Mouse (Mus musculus) midbrain, embryonic 10.5 days (tissue): ENCODE results near the gene Scn8a. TPM values are rescaled to one million over a fixed set of nuclear protein-coding genes. Genes with fewer than 3 reads are reported as not detected.

ENCODE experiments used
- DNase-seq: peaks from one replicate; pipeline ENCODE4 v3.0.0-alpha.2; 2017; ENCODE audit warnings: low spot score
- H3K27ac ChIP-seq: fragments of 300-500 bp; sonication (generic); replicated peaks from 2 replicates; pipeline ENCODE4 v1.5.1; 2016; ENCODE audit warnings: mild to moderate bottlenecking
- H3K27me3 ChIP-seq: fragments of 300-500 bp; sonication (generic); 2 replicates; pipeline ENCODE4 v1.6.1; 2016; ENCODE audit warnings: low read depth, mild to moderate bottlenecking; ENCODE audit not compliant: poor library complexity, severe bottlenecking
- H3K36me3 ChIP-seq: fragments of 300-500 bp; sonication (generic); 2 replicates; pipeline ENCODE4 v1.6.1; 2016; ENCODE audit warnings: mild to moderate bottlenecking, moderate library complexity
- H3K4me1 ChIP-seq: fragments of 300-500 bp; sonication (generic); 2 replicates; pipeline ENCODE4 v1.6.1; 2016
- H3K4me3 ChIP-seq: fragments of 300-500 bp; sonication (generic); 2 replicates; pipeline ENCODE4 v1.5.1; 2016; ENCODE audit warnings: mild to moderate bottlenecking, moderate library complexity
- H3K9me3 ChIP-seq: fragments of 300-500 bp; sonication (generic); replicated peaks from 2 replicates; pipeline ENCODE4 v1.6.1; 2016; ENCODE audit warnings: mild to moderate bottlenecking
- WGBS: fragments of 180-500 bp; shearing (Covaris S2); methylation state at CpG from one replicate; pipeline ENCODE4 v1.1.7; 2016; 5-methylcytosine and 5-hydroxymethylcytosine counted together
- polyA plus RNA-seq: library from polyadenylated mRNA; unstranded; fragments of >200 nt; fragmentation: Nextera tagmentation; extraction: Ambion mirVana; gene quantifications from 2 replicates; pipeline ENCODE4 v1.2.1, GENCODE M21; 2016

The Scn8a gene
- polyA plus RNA-seq, 1 experiment from 2014 or later, result 10.6 TPM

DNA sequence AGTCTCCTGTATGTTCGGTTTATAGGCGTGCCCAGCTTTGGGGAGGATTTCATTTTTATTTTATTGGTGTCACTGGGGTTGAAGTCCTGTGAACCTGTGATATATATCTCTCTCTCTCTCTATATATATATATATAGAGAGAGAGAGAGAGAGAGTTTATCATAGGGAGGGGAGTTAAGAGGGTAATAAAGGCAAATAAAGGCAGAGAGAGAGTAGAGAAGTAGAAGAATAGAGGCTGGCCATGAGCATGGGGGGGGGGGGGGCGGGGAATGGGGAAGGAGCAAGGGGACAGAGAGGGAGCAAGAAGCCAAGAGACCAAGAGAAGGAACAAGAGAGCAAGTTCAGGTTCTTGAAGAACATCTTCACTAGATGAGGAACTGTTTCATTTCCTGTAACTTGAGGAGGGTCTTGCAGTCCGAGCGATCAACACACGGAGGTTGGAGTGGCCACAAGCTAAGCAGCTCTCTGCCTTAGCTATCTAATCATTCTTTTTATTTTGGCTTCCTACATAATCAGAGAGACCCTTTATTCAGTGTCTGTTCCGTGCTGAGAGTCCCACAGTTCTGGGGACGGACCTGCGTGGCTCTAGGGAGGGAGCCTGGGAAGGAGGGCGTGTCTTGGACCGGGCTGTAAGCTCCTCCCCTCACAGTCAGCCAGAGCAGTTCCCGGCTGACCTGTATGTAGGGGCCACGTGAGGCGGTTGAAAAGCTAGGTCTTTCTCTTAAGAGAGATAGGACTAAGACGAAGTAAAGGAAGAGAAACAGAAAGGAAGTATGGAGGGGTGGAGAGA lies 136.8 kb downstream of the Scn8a start:
- Histone ChIP-seq H3K4me1 (peaks cover 13% of the 10 kb centered on the region), H3K36me3 (peaks cover 14% of the 10 kb centered on the region), H3K9me3 (no peaks in the 10 kb centered on the region), H3K27me3 (peaks cover 14% of the 10 kb centered on the region), H3K4me3 (peak overlapping the region; percentile 57), H3K27ac (peak overlapping the region; percentile 59)
- 14% methylated on average over 14 of the region's 15 CpGs for WGBS
- peak; percentile 63 for DNase-seq

DNA sequence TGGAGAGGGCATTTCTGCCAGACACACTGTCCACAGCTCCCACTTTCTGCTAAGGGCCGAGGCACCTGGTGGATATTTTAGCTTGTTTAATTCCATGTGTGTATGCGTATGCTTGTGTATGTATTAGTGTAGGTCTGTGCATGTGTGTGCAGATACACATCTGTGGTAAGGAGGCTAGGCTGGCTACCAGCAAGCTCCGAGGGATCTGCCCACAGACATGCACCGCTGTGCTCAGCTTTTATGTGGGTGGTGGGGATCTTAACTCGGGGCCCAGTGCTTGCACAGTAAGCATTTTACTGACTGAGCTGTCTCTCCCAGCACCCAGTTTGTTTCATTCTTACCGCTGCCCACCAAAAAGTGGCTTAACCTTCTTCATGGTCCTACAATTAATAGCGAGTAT lies 137.6 kb downstream of the Scn8a start:
- H3K9me3 ChIP-seq, result no peaks in the 10 kb centered on the region
- peaks cover 14% of the 10 kb centered on the region for H3K27me3 ChIP-seq
- peaks cover 13% of the 10 kb centered on the region for H3K4me1 ChIP-seq
- H3K4me3 ChIP-seq, result peak overlapping the region; percentile 57
- 74% methylated on average over 7 of the region's 7 CpGs for WGBS
- 0 out of 2 replicates have a peak overlapping the region, but pooled peaks have one; percentile 59 for H3K27ac ChIP-seq
- DNase-seq, result no peak
- H3K36me3 ChIP-seq, result peaks cover 10% of the 10 kb centered on the region

DNA sequence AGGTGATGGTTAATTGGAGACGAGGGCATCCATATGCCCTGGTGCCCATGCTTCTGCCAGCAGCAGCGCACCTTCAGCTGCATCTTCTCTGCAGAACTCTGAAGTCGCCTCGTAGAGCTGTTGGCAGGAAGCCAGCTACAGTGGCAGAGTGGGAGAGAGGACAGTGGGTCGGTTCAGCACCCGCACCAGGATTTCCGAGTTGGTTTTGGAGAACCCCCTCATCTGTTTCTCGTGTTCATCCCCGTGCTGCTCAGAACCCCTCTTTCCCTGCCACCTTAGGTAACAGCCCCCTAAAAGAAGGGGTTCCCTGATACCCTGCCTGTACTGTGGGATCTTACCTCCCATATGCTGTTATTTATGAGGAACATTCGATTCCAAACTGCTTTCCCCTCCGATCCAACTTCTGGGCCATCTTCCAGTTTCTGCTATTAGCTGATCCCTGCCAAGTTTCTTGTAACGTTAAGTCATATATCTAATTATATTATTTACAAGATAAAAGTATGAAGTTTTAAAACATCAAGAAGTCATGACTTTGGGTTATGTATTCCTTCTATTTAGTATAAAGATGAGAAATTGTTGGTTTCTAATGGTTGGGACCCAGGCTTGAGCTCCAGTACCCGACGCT lies 138.8 kb downstream of the Scn8a start:
- peaks cover 11% of the 10 kb centered on the region for H3K36me3 ChIP-seq
- H3K27ac ChIP-seq, result no peak overlapping the region
- H3K4me3 ChIP-seq, result no peak overlapping the region
- no peak for DNase-seq
- H3K4me1 ChIP-seq, result peaks cover 13% of the 10 kb centered on the region
- WGBS, result 90% methylated on average over 14 of the region's 14 CpGs
- peaks cover 14% of the 10 kb centered on the region for H3K27me3 ChIP-seq
- no peaks in the 10 kb centered on the region for H3K9me3 ChIP-seq

DNA sequence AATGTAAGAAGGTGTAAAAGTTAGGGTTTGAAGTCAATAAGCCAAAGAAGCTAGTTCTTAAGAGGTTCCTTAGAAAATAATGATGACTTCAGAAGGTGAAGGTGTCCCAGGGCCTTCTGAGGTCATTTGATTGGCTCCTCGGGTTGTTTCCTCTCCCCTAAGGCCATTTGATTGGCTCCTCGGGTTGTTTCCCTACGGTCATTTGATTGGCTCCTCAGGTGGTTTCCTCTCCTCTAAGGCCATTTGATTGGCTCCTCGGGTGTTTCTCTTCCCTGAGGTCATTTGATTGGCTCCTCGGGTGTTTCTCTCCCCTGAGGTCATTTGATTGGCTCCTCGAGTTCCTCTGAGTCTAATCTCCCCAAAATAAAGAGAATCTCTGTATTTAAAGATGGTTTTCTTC lies 141.7 kb downstream of the Scn8a start:
- H3K4me3 ChIP-seq, result no peak overlapping the region
- no peak for DNase-seq
- H3K9me3 ChIP-seq, result no peaks in the 10 kb centered on the region
- peaks cover 32% of the 10 kb centered on the region for H3K36me3 ChIP-seq
- H3K4me1 ChIP-seq, result peaks cover 11% of the 10 kb centered on the region
- H3K27ac ChIP-seq, result no peak overlapping the region
- peaks cover 11% of the 10 kb centered on the region for H3K27me3 ChIP-seq
- WGBS, result 91% methylated on average over 6 of the region's 6 CpGs

DNA sequence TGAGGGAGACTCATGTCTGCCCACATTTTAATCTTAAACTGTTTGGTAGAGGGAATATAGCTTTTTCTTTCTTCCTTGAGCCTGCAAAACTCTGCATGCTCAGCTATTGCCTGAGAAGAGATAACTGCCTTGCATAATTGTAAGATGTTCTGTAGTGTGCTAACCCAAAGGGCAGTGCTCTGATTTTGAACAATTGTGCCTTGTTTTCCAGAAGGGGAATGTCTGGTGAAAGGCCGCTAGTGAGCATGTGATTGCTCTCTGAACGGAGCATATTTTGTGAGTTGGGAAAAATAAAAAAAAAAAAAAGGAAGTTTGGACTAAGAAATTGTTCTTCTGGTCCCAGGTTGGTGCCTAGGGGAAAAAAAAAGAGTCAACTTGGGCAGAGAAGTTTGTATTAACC lies 159.3 kb downstream of the Scn8a start:
- H3K36me3 ChIP-seq, result peaks cover 19% of the 10 kb centered on the region
- 84% methylated on average over 2 of the region's 2 CpGs for WGBS
- no peak overlapping the region for H3K4me3 ChIP-seq
- H3K9me3 ChIP-seq, result no peaks in the 10 kb centered on the region
- H3K27me3 ChIP-seq, result 0 out of 2 replicates have a peak, but pooled peaks cover 8% of the 10 kb centered on the region
- no peak overlapping the region for H3K27ac ChIP-seq
- H3K4me1 ChIP-seq, result peaks cover 24% of the 10 kb centered on the region
- no peak for DNase-seq

DNA sequence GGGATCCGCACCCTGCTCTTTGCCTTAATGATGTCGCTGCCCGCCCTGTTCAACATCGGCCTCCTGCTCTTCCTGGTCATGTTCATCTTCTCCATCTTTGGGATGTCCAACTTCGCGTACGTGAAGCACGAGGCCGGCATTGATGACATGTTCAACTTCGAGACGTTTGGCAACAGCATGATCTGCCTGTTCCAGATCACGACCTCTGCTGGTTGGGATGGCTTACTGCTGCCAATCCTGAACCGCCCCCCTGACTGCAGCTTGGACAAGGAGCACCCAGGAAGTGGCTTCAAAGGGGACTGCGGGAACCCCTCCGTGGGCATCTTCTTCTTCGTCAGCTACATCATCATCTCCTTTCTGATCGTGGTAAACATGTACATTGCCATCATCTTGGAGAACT lies 170.0 kb downstream of the Scn8a start:
- Histone ChIP-seq H3K4me1 (peaks cover 4% of the 10 kb centered on the region), H3K4me3 (no peak overlapping the region), H3K27ac (no peak overlapping the region), H3K9me3 (no peaks in the 10 kb centered on the region), H3K36me3 (peaks cover 33% of the 10 kb centered on the region), H3K27me3 (peaks cover 63% of the 10 kb centered on the region)
- WGBS, result 55% methylated on average over 17 of the region's 17 CpGs
- DNase-seq, result peak; percentile 41

DNA sequence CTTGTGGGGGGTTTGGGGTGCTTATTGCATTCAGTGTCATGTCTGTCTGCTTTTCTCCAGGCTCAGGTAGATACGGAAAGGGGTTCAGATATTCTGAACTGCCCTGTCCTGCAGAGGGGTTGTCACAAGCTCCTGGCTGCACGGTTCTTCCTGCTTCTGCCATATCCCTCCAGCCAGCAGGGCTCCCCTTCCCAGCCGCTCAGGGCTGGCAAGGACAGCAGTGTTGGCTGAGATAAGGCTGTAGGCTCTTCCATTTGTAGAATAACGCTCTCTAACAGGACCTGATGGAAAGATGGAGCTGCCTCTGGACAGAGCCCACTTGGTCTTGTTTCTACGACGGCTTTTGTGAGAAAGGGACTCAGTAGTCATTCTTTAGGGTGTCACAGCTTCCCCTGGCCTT lies 172.3 kb downstream of the Scn8a start:
- 67% methylated on average over 6 of the region's 6 CpGs for WGBS
- peaks cover 86% of the 10 kb centered on the region for H3K27me3 ChIP-seq

DNA sequence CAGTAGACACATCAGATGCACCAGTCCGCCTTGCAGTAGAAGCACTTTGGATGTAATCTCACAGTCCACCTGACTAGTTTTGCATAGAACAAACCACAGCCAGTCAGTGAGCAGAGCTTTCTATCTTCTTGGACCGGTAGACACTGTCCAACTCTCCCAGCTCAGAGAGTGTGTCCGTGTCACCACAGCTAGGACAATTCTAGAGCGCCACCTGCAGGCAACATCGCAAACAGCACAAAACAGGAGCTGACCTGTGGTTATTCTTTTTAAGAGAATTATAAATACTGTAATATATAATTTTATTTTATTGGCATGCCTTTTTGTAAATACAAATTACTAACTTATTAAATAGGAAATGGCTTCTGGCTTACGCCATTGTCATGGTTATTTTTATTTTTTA lies 173.0 kb downstream of the Scn8a start:
- DNase-seq, result peak; percentile 71
- Histone ChIP-seq H3K27me3 (peaks cover 92% of the 10 kb centered on the region), H3K36me3 (peaks cover 16% of the 10 kb centered on the region), H3K4me3 (no peak overlapping the region), H3K4me1 (peaks cover 25% of the 10 kb centered on the region), H3K9me3 (no peaks in the 10 kb centered on the region), H3K27ac (no peak overlapping the region)
- WGBS, result 26% methylated on average over 6 of the region's 6 CpGs

More for the DNA sequence above, 172.3 kb downstream of the Scn8a start:
- Histone ChIP-seq H3K4me1 (peaks cover 19% of the 10 kb centered on the region), H3K9me3 (no peaks in the 10 kb centered on the region), H3K4me3 (no peak overlapping the region), H3K36me3 (peaks cover 16% of the 10 kb centered on the region), H3K27ac (no peak overlapping the region)
- no peak for DNase-seq

DNA sequence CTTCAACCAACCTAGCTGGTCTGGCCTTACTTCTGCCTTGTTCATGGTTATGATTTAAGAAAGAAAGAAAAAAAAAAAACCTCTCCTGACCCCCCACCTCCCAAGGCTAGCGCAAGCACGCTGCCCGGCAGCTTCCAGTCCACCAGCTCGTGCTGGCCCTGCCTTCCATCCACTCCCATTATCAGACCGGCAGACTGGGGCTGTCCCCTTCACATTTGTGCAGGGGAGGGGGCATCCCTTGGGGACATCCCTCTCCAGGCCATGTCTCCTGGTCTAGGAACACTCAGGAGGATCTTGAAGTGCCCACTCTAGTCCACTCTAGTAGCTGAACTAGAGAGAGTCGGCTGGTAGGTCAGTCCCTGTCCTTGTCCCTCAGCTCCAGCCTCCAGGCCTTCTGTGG lies 174.9 kb downstream of the Scn8a start:
- Histone ChIP-seq H3K4me3 (no peak overlapping the region), H3K9me3 (no peaks in the 10 kb centered on the region), H3K4me1 (peaks cover 25% of the 10 kb centered on the region), H3K36me3 (peaks cover 14% of the 10 kb centered on the region), H3K27ac (no peak overlapping the region), H3K27me3 (peaks cover 95% of the 10 kb centered on the region)
- DNase-seq, result no peak
- 45% methylated on average over 6 of the region's 6 CpGs for WGBS

DNA sequence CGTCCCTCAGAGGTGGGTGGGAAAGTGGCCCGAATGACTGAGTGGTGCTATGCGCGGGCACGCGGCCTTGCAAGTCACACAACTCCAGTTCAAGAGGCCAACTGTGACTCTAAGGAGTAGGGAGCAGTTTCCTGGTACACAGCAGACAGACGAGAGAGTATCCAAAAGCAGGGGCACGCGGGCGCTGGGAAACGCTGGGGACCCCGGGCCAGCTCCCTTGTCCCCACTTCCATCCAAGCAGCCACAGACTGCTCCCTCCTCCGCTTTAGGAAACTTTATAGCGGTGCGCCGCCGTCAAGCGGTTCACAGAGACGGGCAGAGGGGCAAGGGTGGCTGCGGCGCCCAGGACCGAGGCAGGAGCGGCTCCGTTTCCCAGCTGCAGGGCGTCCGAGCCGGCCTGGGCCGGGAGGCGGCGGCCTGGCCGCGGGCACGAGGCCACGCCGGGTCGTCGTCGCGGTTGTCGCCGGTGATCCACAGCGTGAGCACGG lies 176.4 kb downstream of the Scn8a start:
- H3K9me3 ChIP-seq, result no peaks in the 10 kb centered on the region
- H3K27ac ChIP-seq, result peak overlapping the region; percentile 78
- H3K4me1 ChIP-seq, result peaks cover 25% of the 10 kb centered on the region
- peak; percentile 67 for DNase-seq
- peaks cover 17% of the 10 kb centered on the region for H3K36me3 ChIP-seq
- under 1% methylated on average over 43 of the region's 43 CpGs for WGBS
- H3K4me3 ChIP-seq, result peak overlapping the region; percentile 67
- peaks cover 95% of the 10 kb centered on the region for H3K27me3 ChIP-seq

DNA sequence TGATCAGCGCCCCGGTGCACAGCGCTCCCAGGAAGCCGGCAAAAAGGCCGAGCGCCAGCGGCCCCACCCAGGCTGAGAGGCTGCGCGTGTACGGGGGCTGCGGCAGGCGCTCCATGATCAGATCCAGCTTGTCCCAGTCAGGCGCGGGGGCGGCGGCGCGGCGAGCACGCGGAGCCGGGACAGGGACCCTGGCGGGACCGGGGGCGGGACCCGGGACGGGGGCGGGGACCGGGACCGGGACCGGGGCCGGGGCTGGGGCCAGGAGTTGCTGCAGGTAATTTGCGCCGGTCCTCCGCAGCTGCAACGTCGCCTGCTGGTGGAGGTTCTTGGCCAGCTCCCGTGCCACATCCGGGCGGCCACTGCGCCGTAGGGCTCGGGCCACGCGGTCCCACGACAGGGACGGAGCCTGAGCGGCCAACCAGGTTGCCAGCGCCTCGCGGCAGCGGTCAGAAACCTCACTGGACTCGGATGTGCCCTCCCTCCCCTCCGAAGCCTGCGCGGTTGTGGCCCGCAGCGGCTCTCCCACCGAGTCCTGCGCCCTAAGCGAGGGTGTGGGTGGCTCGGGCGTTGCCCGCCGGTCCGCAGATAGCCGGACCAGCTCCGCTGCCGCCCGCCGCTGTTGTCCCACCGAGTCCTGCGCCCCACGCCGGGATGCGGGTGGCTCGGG lies 177.0 kb downstream of the Scn8a start:
- Histone ChIP-seq H3K27ac (peak overlapping the region; percentile 78), H3K9me3 (no peaks in the 10 kb centered on the region), H3K4me1 (peaks cover 31% of the 10 kb centered on the region), H3K27me3 (peaks cover 96% of the 10 kb centered on the region), H3K4me3 (peak overlapping the region; percentile 67), H3K36me3 (peaks cover 21% of the 10 kb centered on the region)
- WGBS, result under 1% methylated on average over 77 of the region's 77 CpGs
- DNase-seq, result peak; percentile 71

DNA sequence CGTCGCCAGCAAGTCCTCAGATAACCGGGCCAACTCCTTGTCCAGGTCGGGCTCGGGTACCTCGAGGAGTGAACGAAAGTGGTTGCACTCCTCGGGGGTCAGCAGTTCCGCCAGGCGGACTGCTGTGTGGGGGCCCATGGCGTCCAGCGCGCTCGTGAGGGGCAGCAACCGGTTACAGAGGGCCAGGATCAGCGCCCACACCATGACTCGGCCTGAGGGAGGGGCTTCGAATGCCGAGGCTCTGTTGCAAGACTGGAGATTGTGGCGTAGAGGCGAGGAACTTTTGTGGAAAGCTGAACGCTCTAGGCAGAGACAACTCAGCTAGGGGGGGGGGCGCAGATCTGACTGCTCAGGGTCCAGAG lies 177.5 kb downstream of the Scn8a start, which contains the start of gene Gm47841:
Gene Gm47841, minus strand, starts transcription at position 204 of the 362 bp plus-strand sequence.
- peak within 1 kb of the TSS; percentile 78 for H3K27ac ChIP-seq
- peaks cover 96% of the 10 kb centered on the region for H3K27me3 ChIP-seq
- no peaks in the 10 kb centered on the region for H3K9me3 ChIP-seq
- peaks cover 36% of the 10 kb centered on the region for H3K4me1 ChIP-seq
- no peak for DNase-seq
- peak within 1 kb of the TSS; percentile 67 for H3K4me3 ChIP-seq
- H3K36me3 ChIP-seq, result peaks cover 23% of the 10 kb centered on the region
- 1% methylated on average over 23 of the region's 23 CpGs for WGBS
